Mouse (Mus musculus): Measurements from ENCODE around the gene Adamts17. TPM values are rescaled to one million over a fixed set of nuclear protein-coding genes. Genes with fewer than 3 reads are reported as not detected.

Adamts17 gene
- polyA plus RNA-seq, 2 experiments from 2014 or later, result 0.14 to 0.21 TPM

DNA sequence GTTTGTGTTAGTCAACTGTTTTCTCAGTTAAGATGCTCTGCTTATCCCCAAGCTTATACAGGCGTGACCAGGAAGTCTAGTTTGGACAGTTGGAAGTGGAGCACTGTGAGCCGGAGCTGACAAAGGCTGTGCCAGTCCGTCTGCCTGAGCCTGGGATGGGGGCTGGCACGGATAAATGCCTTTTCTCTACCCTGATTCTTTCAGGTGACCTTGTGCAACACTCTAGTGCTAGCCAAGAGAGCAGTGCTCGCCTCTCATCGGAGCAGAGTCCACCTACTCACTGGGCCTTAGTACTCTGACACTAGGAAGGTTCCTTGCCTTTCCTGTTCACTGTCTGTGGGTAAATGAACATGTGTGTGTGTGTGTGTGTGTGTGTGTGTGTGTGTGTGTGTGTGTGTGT, 95.5 kb downstream of the Adamts17 start:
- no peak for ATAC-seq

DNA sequence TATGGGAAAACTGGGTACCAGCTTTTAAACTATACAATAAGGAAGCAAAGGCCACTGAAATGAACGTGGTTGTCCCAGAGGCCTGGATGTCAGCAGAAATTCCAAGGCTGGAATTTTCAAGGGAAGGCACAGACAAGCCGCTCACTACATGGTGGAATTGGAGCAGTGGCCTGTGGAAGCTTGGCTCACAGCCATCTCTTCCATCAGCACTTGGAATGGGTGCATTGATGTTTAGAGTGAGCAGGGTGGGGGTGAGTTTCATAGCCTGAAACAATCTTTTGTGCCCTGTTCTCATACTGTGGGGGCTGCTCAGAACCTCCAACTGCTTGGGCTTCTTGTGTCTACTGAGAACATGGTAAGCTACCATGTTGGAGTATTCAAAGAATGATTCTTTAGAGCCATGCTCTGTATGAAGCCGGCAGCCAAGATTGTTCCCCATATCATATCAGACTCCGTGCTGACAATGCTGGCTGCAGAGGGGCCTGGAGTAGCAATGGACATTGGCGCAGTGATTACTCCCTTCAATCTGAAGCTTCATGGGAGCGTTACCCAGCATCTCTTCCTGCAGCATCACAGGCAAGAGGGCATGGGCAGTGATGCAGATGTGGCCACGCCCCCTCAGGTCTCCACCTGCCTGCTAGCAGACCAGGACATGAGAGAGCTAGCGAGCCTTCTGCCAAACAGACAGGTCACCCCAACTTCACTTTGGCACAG, 96.7 kb downstream of the Adamts17 start:
- no peak for ATAC-seq

DNA sequence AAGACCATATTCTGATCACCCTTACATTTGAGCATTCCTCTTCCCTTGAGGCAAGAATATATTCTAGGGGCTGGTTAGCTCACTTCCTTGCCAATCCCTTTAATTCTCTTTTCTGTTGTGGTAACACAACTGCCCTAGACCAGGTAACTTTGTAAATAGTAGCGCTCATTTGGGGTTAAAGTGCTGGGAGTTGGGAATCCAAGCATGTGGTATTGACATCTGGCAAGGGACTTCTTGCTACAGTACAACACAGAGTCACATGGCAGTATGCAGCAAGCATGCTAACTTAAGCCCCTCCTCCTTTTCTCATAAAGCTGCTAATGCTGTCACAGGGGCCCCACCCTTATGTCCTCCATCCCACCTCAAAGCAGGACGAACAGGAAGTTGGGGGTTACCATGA, 97.4 kb downstream of the Adamts17 start:
- ATAC-seq, result no peak

DNA sequence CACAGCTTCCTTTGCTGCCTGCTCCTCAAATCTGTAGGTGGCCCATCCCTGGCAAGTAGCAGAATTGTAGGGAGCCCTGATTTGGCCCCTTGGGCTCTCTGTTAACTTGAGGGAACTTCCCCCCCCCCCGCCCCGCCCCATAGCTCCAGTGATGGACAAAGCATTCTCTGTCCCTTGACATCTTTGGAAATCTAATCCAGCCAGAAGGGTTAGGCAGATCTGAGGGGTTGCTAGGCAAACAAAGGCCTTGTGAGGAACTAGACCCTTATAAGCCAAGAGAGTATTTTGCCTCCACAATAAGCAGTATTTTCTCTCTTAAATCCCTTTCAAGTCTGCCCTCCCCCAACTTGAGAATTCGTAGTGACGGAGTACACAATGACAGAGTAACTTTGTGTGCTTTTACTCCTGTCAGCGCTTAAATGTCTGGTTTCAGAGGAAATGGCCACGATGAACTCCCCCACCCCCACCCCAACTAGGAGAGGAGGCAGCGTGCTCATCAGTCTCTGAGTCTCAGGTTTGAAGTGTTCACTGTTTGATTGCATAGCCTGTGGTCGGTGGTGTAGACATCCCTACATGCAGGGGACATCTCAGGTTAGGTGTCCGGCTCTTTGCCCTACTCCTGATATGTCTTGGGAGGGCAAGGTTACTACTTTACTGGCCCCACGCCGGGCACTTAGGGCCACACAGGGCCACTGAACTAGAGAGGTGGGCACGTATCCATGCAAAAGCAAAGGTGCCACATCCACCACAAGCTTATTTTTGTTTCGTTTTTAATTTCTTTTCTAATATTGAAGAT, 99.7 kb downstream of the Adamts17 start:
- ATAC-seq, result no peak

DNA sequence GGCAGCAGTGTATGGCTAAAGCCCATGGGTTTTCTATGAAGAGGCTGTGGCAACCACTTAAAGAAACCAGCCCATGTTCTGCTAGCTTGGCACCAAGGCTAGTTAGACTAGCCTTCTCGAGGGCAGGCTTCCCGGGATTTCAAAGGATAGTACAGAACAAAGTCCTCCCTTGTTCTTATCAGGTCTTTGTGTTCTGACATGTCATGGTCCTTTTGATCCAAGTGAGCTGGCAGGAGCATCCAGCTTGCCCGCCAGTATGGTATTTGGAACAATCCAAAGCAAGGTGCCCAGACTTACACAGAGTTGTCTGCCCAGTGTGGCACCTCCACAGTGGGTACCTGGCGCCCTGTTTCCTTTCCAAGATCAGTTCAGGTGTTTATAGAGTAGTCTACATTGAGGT, 101.2 kb downstream of the Adamts17 start:
- no peak for ATAC-seq

DNA sequence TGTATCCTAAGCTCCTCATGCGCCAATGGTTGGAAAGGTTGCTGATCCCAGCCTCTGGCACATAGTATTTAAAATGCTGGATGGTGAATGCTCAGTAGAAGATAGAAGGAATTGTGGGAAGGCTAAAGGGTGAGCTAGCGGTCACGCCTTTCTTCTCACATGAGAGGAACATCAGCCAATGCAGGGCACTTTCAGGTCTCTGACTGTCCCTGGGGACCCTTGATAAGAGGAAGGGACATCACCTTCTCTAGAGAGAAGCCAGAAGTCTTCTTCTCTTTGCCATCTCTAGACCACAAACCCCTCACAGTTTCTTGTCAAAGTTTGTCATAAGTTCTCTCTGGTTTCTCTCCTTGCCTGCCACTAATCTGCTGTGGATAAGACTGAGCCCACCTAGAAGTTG, 109.5 kb downstream of the Adamts17 start:
- ATAC-seq, result no peak

DNA sequence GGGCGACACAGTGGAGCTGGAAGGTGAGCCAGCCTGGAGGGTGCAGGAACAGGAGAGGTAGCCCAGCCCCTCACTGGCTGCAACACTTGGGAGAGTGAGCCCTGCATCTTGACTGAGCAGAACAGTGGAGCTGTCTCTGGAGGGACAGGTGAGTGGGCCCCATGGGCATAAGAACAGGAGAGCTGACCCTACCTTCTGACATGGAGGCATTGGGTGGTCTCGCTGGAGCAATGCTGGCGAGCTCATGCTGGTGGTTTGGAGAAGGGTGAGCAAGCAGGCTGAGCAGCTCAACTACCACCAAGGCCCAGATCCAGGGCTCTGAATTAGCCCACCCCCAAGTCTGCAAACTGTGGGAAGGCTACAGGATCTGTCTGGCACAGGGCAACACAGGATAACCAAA, 113.4 kb downstream of the Adamts17 start:
- ATAC-seq, result no peak

DNA sequence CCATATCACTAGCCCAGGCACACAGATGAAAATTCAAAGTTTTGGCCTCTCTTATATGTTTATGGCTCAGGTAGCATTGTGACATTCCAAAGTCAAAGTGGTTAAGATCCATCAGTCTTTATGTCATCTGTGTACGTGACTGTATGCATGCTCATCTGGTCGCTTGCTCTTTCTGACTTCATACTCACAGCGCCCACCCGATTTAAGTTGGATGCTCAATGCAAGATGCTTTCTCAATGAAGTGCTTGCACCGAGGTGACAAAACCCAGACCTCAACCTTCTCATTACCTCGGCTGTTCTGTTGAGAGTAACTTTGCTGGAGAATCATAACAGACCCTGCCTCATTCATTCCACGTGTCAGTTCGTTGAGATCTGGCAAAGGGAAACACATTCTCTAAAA, 114.5 kb downstream of the Adamts17 start:
- ATAC-seq, result no peak

DNA sequence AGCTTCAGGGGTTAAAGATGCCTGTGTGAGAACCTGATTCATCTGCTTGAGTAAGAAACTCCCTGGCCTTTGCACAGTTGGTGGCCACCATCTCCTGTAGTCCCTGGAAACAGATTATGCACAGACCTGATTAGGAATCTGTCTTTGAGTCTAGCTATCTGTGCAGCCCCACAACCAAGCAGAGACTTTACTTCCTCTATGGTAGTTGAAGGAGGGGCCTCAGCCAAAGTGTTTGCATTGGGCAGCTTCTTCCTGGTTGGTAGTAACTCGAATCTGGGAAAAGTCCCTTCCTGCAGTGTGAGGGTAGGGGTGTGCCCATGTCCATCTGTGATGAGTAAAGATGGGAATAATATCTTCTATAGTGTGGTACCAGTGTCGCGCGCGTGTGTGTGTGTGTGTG, 115.2 kb downstream of the Adamts17 start:
- ATAC-seq, result no peak

DNA sequence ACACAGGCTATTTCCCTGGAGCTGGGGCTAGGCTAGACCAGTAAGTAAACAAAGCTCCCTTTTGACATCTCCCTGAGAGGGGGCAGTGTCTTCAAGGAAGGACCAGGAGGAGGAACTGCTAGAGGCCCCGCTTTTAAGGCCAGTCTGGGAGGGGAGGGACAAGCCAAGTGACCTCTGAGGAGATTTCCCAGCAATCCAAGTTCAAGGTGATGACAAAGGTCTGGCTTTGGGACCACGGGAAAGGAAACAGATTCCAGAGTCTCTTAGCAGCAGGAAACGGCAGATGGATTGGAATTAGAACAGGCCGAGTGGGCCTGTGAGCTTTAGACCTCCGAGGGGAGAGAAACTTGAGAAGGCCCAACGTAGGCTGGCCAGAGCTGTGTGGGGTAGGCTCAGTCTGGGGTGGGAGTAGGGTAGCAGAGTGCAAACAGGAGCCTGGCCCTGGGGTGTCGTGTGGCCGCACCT, 116.0 kb downstream of the Adamts17 start:
- no peak for ATAC-seq

DNA sequence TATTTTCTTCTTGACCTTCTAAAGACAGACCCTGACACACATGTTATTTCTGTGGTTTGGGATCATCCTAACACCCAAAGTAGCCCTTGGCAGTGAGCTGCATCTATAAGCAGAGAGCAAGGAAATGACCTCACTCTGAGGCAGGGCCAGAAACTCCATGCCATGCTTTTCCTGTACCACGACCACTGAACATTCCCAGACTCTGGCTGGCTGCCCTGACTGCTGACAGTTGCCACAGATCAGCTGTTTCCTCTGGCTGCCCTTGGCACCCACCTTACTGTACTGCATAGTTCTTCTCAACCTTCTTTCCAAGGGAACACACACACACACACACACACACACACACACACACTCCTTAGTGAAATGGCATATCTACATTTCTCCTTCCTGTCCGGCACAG, 116.4 kb downstream of the Adamts17 start:
- no peak for ATAC-seq

DNA sequence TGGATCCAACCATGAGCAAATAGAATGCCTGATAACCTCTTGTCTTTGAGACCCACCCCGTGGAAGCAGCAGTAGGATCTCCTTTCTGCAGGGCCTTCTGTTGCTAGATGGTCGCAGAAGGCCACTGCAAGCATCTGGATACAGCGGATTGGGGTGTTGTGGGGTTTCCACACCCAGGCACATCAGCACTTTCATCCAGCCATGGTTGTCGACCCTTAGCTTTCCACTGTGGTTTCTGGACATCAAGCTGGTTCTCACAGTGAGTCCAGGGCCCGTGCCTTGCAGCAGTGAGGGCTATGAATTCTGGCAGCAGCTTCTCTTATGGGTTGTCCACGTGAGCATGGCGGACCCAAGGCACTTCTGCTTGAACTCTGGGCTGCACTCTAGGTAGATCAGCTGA, 118.2 kb downstream of the Adamts17 start:
- ATAC-seq, result no peak

DNA sequence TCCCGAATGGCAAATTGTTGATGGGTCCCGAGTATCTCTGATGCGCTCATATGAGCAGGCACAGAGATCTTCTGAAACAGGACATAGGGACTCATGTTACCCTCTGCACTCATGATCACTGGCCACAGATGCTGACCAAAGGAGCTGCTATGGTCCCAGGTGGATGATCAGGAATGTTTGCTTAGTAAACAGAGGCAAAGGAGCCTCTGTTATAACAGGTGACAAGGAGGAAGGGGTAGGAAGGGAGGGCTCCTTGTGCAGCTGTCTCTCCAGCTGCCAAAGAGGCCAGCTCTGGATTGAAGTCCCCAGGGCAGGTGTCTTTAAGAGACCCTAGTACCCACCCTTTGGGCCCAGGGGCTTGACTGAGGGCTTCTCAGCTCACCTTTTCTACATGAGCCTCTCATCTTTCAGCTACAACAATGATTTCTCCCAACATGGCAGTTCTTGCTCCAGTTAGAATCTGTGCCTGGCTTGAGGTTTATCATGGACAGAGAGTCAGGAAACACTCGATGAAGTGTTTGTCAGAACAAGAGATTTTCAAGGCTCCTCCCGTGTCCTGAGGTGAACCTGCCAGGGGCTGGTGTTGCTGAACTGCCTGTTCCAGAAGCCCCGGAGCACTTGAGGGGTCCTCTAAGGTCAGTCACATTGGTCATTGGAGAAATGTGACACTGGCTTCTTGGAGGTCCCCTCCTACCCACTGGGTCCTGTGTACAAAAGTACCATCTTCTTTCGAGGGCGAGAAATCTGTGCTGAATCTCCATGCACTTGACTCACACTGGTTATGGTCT, 120.9 kb downstream of the Adamts17 start:
- no peak for ATAC-seq

DNA sequence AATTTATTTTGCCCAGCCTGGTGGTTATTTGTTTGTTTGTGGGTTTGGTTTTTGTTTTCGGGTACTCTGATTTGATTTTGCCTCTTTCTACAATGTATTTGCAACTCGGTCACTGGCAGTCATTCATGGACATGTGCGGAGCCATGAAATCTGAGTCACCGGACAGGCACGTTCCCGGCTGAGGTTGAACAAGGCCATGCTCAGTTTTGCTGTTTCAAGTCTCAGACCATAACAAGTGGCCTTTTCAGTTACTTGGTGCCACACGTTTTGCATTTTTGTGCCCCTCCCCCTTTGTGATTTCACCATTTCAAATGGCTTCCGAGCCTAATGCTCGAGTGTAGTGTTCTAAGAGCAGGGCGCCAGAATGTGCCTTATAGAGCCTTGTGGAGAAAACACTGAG, 123.2 kb downstream of the Adamts17 start:
- ATAC-seq, result no peak

DNA sequence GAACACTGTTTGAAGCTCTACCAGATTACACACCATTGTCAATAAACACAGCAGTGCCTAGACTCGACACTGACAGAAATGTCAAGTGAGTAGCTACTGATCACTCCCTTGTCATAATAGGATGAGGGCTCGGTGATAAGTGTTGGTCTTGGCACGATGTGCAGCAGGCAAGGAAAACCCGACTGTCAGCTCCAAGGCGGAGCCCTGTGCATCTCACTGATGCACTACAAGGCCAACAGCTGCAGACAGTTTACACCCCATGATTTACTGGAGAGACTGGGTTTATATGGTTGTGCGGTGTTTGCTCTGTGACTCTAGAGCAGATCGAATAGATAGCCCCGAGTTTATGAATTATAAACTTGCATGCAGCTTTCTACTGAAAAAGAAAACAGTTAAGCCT, 124.0 kb downstream of the Adamts17 start:
- no peak for ATAC-seq

DNA sequence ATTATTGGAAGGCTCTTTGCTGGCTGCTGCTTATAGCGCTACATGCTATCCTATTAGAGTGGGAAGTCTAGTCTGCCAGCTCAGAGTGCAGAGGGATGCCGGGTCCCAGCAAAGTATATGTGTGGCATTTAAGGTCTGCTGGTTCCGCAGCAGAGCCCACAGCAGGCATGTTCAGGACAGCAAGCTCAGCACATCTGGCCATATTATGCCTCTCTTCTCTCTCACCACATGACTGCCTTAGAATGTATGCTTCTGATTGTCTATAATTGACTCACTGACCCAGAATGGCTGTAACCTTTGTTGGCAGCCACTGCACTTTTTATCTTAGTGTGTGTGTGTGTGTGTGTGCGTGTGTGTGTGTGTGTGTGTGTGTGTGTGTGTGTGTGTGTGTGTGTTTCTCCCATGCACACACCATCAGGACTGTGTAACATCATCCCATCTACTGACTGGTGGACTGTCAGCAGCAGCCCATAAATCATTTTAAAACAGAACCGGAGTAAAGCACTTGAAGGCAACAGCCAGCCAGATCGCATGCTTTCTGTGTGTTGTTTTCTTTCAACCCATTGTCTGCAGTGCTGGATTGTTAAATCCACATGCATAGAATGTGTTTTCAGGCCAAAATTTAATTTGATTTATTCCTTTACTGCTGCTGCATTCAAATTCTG, 127.1 kb downstream of the Adamts17 start:
- ATAC-seq, result no peak

DNA sequence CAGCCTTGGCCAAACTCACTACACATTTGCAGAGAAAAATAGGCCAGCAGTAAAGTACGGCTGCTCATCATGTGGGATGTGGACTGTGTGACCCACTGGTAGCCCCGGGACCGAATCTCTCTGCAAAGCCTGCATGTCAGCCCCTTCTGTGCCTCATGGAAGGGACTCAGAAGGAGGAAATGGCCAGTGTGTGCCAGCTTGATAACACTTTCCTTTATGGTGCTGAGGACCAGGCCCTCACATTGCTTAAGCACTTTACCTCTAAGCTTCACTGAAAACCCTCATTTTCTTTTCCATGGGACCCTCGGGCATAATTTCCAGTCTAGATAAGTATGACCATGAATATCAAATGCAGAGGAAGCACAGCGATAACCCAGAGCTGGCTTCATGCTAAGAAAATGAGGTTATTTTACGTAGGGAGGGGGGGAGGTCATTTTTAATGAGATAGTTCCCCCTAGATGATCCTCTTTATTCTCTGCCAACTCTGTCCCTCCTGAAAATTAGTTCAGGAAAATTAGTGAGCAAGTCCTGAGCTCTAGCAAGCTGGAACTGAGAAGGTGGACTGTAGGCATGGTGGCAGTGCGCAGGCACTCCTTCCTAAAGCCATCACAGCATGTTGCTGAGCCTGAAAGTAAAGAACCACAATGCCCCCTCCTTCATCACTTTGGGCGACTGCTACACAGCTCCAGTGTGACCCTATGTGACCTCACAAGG, 127.8 kb downstream of the Adamts17 start:
- ATAC-seq, result no peak

DNA sequence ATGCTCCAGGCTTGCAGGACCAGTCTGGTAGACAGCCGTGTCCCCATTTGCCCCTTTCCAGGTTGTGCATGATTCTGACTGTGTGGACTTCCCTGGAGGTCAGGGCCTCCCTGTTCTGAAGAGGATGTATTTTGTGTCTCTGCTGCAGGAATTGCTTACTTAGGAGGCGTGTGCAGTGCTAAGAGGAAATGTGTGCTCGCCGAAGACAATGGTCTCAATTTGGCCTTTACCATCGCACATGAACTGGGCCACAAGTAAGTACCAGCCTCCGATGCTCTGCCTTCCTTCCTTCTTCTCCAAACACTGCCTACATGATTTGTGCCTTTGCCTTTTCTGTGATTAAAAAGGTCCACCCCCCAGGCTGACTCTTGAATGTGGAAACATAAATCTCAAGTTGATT, 129.1 kb downstream of the Adamts17 start:
- no peak for ATAC-seq

DNA sequence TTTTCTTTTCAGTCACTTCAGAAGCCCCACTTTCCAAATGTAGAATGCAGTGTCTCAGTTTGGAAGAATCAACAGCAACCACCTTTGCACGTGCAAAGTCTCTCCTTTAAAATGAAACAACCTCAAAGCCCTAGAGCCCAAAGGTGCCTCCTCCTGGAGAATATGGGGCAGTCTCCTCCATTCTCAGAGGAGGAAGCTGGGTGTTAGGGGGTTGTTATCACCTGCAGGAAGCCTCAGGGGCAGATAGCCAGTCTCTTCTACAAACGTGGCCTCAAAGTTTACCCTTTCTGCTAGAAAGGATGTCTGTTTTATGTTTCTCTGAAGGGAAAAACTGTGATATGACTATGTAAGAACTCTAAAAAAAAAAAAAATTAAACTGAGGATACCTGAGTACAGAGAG, 129.7 kb downstream of the Adamts17 start:
- no peak for ATAC-seq

DNA sequence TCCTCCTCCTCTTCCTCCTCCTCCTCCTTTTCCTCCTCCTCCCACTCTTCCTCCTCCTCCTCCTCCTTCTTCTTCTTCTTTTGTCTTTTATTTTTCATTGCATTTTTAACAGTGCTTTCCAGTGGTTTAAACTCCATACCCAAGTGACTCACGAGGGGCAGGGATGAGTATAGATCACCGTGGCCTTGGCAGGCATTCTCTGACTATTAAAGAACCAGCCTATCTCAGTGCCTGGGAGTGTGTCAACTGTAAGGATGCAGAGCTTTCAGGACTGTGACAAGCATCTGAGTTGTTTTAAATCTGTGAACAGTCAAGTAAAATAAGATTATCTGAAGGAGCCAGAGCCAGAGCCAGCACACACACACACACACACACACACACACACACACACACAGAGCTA, 130.7 kb downstream of the Adamts17 start:
- ATAC-seq, result no peak

DNA sequence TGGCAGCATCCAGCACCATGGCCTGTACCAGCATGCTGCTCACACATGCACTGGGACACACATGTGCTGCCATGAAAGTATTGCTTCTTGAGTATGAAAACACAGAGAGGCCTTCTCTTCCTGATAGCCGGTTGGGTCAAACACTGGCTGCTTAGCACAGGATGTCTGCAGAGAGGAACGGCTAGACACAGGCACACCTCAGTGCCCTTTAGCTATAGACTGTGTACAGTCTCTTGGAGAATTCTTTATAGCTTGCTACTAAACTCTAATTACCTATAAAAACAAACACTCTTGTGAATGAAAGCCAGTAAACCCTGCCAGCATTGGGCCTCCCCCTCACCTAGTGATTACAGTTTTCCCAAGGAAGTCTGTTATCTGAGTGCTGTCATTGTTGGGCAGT, 131.4 kb downstream of the Adamts17 start:
- no peak for ATAC-seq

DNA sequence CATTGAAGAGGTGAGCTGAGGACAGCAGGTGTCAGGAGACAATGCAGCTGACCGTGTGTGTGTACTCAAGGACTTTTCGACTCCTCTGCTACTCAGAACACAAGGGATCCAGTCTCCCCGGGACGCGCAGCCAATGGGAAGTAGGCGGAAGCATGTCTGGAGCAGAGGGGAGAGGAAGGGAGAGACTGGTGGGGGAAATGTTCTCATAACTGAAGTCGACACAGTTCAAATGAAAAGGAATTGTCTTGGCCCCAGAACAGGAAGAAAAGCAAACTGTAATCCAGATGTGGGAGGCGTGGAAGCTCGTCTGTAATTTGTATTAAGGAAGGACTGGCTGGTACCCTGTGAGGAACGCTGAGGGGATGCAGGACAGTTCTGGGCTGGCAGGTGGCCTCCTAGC, 135.3 kb downstream of the Adamts17 start:
- ATAC-seq, result no peak
